In the genomic region with DNA sequence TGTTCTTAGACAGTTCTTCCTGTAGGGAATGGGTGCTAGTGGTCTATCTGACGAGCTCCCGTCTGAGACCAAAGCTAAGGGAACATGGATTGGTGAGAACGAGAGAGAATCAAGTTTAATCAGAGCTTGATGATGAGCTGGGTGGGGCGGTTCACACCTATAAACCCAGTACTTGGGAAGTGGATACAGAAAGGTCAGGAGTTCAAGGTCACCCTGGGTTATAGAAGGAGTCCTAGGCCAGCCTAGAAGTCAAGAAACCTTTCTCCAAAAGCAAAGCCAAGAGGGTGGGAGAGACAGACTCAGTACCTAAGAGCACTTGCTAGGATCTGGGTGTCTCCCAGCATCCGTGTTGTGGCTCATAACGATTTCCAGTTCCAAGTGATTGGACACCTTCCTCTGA, we compare ENCODE assay signal across 23 mouse cellular contexts. TPM values are rescaled to one million over a fixed set of nuclear protein-coding genes. Genes with fewer than 3 reads are reported as not detected.
"Had no signal": no experiment of that assay in that cellular context is flagged by ENCODE, and none has a peak within 500 bp of the region (broad histone marks: within the 10 kb centered on the region; RNA-seq: fewer than 3 reads in every experiment).

No protein-coding gene starts in this region.

- H3K9me3 ChIP-seq: heart, embryonic 10.5 days; heart, embryonic 12.5 days; hindbrain, embryonic 10.5 days; hindbrain, embryonic 12.5 days; intestine, embryonic 15.5 days; limb, embryonic 10.5 days; limb, embryonic 12.5 days; liver, embryonic 13.5 days had no signal

- H3K27me3 ChIP-seq: hindbrain, embryonic 12.5 days; intestine, embryonic 15.5 days; liver, embryonic 13.5 days had no signal

- H3K4me3 ChIP-seq: heart, embryonic 10.5 days; heart, embryonic 12.5 days; hindbrain, embryonic 10.5 days; hindbrain, embryonic 12.5 days; intestine, embryonic 15.5 days; layer of hippocampus, adult 2 months; left cerebral cortex, adult 2 months; limb, embryonic 10.5 days; limb, embryonic 12.5 days; liver, embryonic 13.5 days had no signal

- H3K27ac ChIP-seq: heart, embryonic 10.5 days; hindbrain, embryonic 10.5 days; hindbrain, embryonic 12.5 days; hindbrain, embryonic 14.5 days; intestine, embryonic 15.5 days; layer of hippocampus, adult 2 months; left cerebral cortex, adult 2 months; limb, embryonic 10.5 days; limb, embryonic 12.5 days; liver, embryonic 13.5 days had no signal

- H3K36me3 ChIP-seq: heart, embryonic 10.5 days; heart, embryonic 12.5 days; intestine, embryonic 15.5 days; limb, embryonic 10.5 days; limb, embryonic 12.5 days; liver, embryonic 13.5 days had no signal

- H3K4me1 ChIP-seq: heart, embryonic 10.5 days; intestine, embryonic 15.5 days; limb, embryonic 10.5 days; liver, embryonic 13.5 days had no signal

- DNase-seq: gastrocnemius, postnatal 25 days; heart, adult 18-20 months; heart, postnatal 10 days; heart, postnatal 4 days; kidney, adult 18-20 months; kidney, adult 8-10 months; kidney, postnatal 10 days; kidney, postnatal 25 days; kidney, postnatal 4 days; liver; liver, embryonic 13.5 days had no signal

RNA-seq across cellular contexts. Expression of gene Dlgap3, which starts 21.9 kb away (rescaled TPM):
- total RNA-seq: granulocyte monocyte progenitor cell, adult 5-6 weeks had no signal
- polyA plus RNA-seq: inflammation-experienced regulatory T-cells, adult 6 months had no signal
